Mouse (Mus musculus): Measurements from ENCODE around the gene Cyp2b10.

DNA sequence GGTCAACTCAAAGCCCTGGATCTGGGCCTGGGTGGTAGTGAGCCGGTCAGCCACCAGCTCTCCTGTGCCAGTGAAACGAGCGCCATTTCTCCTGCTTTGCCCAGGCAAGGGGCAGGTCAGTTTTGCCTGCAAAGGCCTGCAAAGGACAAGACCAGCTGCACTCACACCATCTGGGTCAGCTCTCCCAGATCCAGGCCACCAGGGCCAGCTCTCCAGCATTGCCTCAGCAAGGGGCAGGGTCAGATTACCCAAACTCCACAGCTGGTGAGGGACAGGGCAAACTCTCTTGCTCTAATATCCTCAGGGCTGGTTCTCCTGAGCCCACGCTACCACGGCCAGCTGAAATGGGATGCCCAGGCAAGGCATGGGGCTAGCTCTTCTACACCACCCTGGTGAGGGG is 4.3 kb upstream of the Cyp2b10 start:
- TF ChIP-seq CTCF (IDR thresholded peaks at IDR 0.05; ENCODE audit: control insufficient read depth, insufficient read depth, insufficient read length) (no peak), MYOD1 (IDR thresholded peaks at IDR 0.05; ENCODE audit: control insufficient read depth, insufficient read length, low read depth) (no peak), MYOG (IDR thresholded peaks at IDR 0.05; ENCODE audit: control insufficient read depth, extremely low read depth, insufficient read length) (no peak)

Measured in C2C12 (cell line).